Mouse (Mus musculus): ENCODE data around the gene Pgam5. TPM values are rescaled to one million over a fixed set of nuclear protein-coding genes. Genes with fewer than 3 reads are reported as not detected.

Gene Pgam5
- total RNA-seq (2014; fragmentation: Nextera tagmentation) (37.7 and 42.2 TPM in 2 replicates), total RNA-seq (2017) (41.4 and 45.0 TPM in 2 replicates)

DNA sequence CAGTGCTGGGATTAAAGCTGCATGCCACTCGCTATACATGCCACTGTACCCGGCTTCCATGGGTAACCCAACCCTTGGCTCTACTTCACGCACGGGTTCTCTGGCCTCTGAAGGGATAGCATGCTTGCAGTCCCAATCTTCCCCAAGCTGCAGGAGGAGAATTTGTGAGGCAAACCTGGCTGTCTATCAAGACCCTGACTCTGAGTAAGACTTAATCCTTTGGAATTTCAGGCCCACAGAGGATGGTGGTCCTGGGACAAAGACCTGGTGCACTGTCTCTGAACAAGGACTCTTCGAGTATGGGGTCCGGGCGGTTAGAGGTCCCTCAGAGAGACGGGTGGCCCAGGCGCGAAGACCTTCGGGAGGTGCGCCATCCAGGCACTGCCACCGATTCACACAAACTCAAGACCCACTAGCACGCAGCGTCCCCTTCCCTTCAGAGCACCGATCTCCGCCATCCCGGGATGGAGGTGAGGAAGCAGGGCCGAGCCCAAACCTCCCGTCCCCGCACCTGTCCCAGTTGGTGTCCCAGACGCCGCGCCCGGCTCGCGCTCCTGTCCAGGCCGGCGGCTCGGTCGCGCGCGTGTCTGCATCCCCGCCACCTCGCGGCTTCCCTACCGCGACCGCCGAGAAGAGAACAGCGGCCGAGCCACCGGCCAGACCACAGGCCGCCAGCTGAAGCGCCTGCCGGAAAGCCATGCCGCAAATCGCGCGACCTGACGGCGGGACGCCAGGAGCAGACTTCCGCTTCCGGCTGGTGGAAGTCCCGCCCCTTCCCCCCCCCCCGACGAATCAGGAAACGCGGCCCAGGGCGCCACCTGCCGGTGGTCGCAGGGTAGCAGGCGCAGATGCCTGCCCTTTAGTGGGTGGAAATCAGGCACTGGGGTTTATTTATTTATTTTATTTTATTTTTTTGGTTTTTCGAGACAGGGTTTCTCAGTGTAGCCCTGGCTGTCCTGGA lies at the start of gene Pgam5:
Pgam5 (minus strand) TSS at position 773 of the 961 bp plus-strand sequence.
- ATAC-seq (replicated peaks; ENCODE audit: poor library complexity, severe bottlenecking) = peak; percentile 92

- ATAC-seq (replicated peaks; ENCODE audit: poor library complexity, severe bottlenecking) = no peak
Observed at GRCm38 (mm10) chr5:110313127-110313526, 43.4 kb upstream of the Pgam5 start.

DNA sequence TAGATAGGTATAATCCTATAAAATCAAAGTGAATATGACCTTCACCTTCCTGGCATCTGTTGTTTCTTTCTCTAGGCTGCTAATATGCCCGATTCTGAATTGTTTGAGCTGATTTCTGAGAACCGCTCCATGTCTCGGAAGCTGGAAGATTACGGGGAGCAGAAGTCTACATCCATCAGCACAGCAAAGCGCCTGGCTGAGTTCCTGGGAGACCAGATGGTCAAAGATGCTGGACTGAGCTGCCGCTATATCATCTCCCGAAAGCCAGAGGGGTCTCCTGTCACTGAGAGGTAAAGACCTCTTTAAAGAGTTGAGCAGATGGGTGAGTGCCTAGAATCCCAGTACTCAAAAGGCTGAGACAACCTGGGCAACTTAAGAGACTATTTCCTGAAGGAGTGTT lies 39.1 kb upstream of the Pgam5 start:
- no peak for ATAC-seq (replicated peaks; ENCODE audit: poor library complexity, severe bottlenecking)

GRCm38 (mm10) chr5:110300591-110300990 lies 30.9 kb upstream of the Pgam5 start:
- ATAC-seq (replicated peaks; ENCODE audit: poor library complexity, severe bottlenecking) = no peak

GRCm38 (mm10) chr5:110296637-110297036 lies 26.9 kb upstream of the Pgam5 start:
- no peak for ATAC-seq (replicated peaks; ENCODE audit: poor library complexity, severe bottlenecking)

- ATAC-seq (replicated peaks; ENCODE audit: poor library complexity, severe bottlenecking) = no peak
Observed at GRCm38 (mm10) chr5:110291649-110292048, 21.9 kb upstream of the Pgam5 start.

DNA sequence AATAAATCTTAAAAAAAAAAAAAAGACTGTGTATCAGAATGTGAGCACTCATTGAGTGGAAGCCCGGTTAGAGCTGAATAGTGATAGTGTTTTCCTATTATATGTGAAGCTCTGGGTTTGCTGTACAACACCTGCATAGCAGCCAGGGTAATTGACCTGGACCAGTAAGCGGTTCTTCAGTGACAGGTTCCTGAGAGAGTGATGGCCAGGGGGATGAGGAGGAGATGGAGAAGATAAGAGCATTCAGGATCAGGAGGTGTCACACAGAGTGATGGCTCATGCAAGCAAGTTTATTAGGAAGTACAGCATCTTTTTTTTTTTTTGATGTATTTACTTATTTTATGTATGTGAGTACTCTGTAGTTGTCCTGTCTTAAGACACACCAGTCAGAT lies 17.4 kb upstream of the Pgam5 start:
- ATAC-seq (replicated peaks; ENCODE audit: poor library complexity, severe bottlenecking) = no peak

GRCm38 (mm10) chr5:110286446-110287083 lies 16.9 kb upstream of the Pgam5 start:
- no peak for ATAC-seq (replicated peaks; ENCODE audit: poor library complexity, severe bottlenecking)

- peak; percentile 92 for ATAC-seq (replicated peaks; ENCODE audit: poor library complexity, severe bottlenecking)
Observed at GRCm38 (mm10) chr5:110285770-110286445, 16.2 kb upstream of the Pgam5 start, which contains the start of the genes Pxmp2 and Pole. Gene Pxmp2 (minus strand): TSS chr5:110286186. Gene Pole (plus strand): TSS chr5:110286306.

DNA sequence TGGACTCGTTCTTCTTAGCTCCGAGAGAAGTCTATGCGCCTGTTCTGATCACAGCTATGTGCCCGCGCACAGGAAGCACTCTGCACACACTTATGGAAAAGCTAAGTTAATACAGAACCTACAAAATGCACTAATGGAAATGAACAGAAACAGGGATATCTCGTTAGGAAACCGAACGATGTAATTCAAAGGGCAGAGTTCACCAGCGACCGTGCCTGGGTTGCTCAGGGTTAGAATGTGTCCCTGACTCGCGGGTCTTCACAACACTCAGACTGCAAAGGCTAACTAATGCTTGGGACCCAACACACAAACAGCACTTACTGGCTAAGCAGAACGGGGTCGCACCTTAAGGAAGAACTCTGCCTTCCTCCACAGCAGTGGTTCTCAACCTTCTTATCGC lies 15.4 kb upstream of the Pgam5 start:
- no peak for ATAC-seq (replicated peaks; ENCODE audit: poor library complexity, severe bottlenecking)

DNA sequence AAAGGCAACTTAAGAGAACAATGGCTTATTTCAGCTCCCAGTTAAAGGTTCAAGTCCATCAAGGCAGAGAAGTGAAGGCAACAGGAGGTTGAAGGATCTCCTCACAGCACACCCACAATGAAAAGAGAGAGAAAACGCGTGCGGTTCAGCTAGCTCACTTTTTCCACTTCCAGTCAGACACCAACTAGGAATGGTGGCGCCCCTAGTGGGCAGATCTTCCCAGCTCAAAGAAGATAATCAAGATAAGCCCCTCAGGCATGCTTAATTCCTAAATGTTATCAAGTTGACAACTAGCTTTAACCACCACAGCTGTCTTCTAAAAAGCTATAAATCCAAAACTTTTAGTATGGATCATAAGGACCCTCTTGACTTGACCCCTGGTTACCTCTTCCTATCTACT lies 14.8 kb upstream of the Pgam5 start:
- peak; percentile 58 for ATAC-seq (replicated peaks; ENCODE audit: poor library complexity, severe bottlenecking)

- no peak for ATAC-seq (replicated peaks; ENCODE audit: poor library complexity, severe bottlenecking)
Observed at GRCm38 (mm10) chr5:110281984-110282383, 12.3 kb upstream of the Pgam5 start.

DNA sequence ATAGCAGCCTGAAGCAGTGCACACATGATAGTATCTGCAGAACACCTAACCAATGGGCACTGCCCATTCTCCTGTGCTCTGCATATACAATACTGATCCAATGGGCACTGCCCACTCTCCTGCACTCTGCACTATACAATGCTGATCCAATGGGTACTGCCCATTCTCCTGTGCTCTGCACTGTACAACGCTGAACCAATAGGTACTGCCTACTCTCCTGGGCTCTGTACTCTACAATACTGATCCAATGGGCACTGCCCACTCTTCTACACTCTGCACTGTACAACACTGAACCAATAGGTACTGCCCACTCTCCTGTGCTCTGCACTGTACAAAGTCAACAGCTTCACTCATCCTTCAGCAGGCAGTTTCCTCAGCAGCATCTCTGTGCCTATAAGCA lies 7.2 kb upstream of the Pgam5 start:
- no peak for ATAC-seq (replicated peaks; ENCODE audit: poor library complexity, severe bottlenecking)

DNA sequence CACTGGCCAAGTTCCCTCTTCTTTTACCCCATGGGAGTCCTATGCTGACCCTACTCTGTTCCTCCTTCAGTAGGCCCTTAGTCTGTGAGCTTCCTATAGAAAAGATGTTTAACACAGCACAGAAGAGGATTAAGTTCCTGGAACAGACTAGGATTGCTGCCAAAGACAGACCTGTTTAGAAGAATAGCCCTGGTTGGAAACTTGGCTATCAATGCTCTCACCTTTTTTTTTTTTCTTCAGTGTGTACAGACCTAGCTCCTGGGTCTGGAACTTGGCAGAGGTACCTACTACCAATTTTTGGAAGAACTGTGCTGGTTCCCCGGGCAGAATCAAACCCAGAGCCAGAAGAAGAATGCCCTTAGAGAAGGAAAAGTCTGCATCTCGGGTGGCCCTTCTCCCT lies 6.7 kb upstream of the Pgam5 start:
- no peak for ATAC-seq (replicated peaks; ENCODE audit: poor library complexity, severe bottlenecking)

- ATAC-seq (replicated peaks; ENCODE audit: poor library complexity, severe bottlenecking) = no peak
Observed at GRCm38 (mm10) chr5:110274846-110275245, 5.1 kb upstream of the Pgam5 start.

- ATAC-seq (replicated peaks; ENCODE audit: poor library complexity, severe bottlenecking) = no peak
Observed at GRCm38 (mm10) chr5:110274147-110274546, 4.4 kb upstream of the Pgam5 start.

DNA sequence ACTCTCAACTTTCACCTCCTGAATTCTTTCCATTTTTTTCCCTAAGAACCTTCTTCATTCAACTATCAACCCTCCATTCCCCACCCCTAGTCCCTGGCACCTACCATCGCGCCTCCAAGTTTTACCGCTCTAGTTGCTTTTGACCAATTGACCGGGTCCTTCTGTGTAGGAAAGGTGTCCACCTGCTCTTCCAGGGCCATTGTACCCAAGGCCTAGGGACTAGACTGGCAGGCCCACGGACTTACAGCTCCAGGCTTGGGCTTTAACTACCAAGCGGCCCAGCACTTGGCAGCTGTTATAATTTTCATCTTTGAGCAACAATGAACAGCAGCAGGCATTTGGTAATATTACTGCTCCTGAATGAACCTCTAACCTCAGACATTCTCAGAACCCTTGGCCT lies 529 bp upstream of the Pgam5 start:
- no peak for ATAC-seq (replicated peaks; ENCODE audit: poor library complexity, severe bottlenecking)

DNA sequence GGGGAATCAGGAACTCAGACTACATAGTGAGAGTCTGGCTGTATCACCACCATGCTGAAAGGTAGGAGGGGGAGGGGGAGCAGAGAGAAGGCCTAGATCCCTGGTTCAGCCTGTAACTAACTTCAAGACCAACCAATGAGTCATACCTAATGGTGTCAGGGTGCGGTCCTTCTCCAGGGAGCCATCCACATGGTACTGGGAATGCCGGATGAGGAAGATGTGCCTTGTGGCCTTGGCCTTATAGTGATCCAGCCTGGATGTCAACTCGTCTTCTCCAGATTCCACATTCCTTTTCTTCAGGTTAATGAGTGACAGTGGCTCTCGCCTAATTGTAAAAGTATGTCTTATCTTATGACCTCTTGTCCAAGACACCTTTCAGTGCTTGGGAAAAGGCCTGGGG lies 2.8 kb downstream of the Pgam5 start:
- no peak for ATAC-seq (replicated peaks; ENCODE audit: poor library complexity, severe bottlenecking)

GRCm38 (mm10) chr5:110244091-110244490 lies 25.6 kb downstream of the Pgam5 start:
- no peak for ATAC-seq (replicated peaks; ENCODE audit: poor library complexity, severe bottlenecking)

- peak; percentile 64 for ATAC-seq (replicated peaks; ENCODE audit: poor library complexity, severe bottlenecking)
Observed at GRCm38 (mm10) chr5:110232346-110232745, 37.4 kb downstream of the Pgam5 start.

DNA sequence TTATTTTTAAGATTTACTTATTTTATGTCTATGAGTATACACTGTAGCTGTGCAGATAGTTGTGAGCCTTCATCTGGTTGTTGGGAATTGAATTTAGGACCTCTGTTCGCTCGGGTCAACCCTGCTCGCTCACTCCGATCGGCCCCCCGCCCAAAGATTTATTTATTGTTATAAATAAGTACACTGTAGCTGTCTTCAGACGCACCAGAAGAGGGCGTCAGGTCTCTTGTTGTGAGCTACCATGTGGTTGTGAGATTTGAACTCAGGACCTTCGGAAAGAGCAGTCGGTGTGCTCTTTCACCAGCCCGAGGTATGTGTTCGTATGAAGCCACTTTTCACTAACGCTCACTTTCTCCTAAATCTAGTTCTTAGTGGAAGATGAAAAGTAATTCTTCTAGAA lies 38.1 kb downstream of the Pgam5 start:
- no peak for ATAC-seq (replicated peaks; ENCODE audit: poor library complexity, severe bottlenecking)
